Mouse (Mus musculus) heart, adult 2 months (tissue): ENCODE measurements around the gene Tmem97.

Source experiments
- CTCF ChIP-seq: fragments of 200-600 bp; IDR thresholded peaks from 2 replicates; pipeline ENCODE4 v1.8.1; 2022; ENCODE audit warnings: antibody characterized with exemption, mild to moderate bottlenecking, moderate library complexity
- POLR2A ChIP-seq: fragments of 200-500 bp; IDR thresholded peaks from 2 replicates; pipeline ENCODE4 v1.6.1; 2011; ENCODE audit warnings: mild to moderate bottlenecking, low read depth, low read length, control low read depth; ENCODE audit not compliant: insufficient read depth

DNA sequence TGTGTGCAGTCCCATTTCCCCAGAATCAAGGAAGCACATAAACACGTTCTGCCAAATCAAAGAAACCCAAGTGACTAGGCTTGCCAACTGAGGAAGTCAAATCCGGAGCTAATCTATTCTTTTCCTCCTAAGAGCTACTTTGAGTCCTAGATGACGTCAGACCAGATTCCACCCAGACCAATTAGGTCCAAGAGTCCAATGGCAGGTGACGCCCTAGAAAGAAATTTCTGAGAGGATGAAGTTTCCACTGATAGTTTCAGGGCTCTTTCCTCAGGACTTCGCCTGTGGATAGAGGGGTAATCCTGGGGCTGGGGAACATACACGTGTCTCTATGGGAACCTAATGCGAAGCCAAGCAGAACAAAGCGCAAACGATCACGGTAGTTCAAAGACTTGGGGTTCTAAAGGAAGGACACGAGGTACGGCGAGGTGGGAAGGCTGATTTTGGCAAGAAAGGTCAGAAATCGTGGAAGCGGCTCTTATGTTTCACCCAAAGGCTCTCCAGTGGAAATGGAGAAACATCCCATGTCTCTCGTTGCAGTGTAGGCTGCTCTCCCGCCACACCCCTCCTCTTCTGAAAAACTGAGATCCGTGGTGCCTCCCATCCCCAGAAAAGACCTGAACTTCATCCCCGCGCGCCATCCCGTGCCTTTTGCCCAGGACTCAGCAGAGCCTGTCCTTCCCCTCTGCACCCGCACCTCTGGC, 15.0 kb downstream of the Tmem97 start:
- TF ChIP-seq POLR2A (peak; percentile 54; the same call in 1 of the 2 replicates), CTCF (no peak)
